Comparison of ENCODE assay signal across 10 mouse cellular contexts in the genomic region with DNA sequence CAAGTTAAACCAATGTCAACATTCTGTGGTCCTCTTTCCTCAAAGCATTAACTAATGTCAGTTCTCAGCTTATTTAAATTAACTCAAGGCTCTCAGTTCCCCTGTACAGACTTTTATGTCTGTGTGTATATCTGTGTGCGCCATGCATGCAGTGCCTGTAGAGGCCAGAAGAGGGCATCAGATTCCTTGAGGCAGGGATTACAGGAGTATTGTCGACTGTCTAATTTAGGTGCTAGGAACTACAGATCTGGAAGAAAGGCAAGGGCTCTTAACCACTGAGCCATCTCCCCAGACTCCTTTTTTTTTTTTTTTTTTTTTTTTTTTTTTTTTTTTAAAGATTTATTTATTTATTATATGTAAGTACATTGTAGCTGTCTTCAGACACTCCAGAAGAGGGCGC.
DNase-seq lines count a peak whose midpoint lies in the region; ATAC-seq and TF ChIP-seq lines count a peak whose summit lies in the region.
"Had no signal": no experiment of that assay in that cellular context is flagged by ENCODE, and none has a peak within 500 bp of the region (broad histone marks: within the 10 kb centered on the region; RNA-seq: fewer than 3 reads in every experiment).

No protein-coding gene starts in this region.

- TF ChIP-seq CTCF in lung, embryonic 14.5 days (IDR thresholded peaks at IDR 0.05; ENCODE audit: low read depth), result peak; percentile 46

- H3K9ac ChIP-seq in lung, embryonic 14.5 days, result no peak overlapping the region
- H3K9ac ChIP-seq in neural tube, embryonic 15.5 days (replicated peaks), result no peak overlapping the region
- H3K9ac ChIP-seq: forebrain, postnatal 0 days had no signal

- no peaks in the 10 kb centered on the region; the same call in 1 of the 2 replicates for H3K36me3 ChIP-seq in lung, embryonic 14.5 days (ENCODE audit: insufficient read depth)
- peaks cover 18% of the 10 kb centered on the region for H3K36me3 ChIP-seq in neural tube, embryonic 15.5 days

- no peak overlapping the region for H3K4me3 ChIP-seq in lung, embryonic 14.5 days (ENCODE audit: low read depth, low read length)
- no peak overlapping the region for H3K4me3 ChIP-seq in neural tube, embryonic 15.5 days (replicated peaks)

- intact Hi-C loops in left cerebral cortex, postnatal 25 days (cut with DNase I), result no loop called here

- peak; percentile 9 to 19 for DNase-seq in cerebellum, postnatal 10 days
- no peak for DNase-seq in cerebellum, adult 11 months
- DNase-seq in lung, embryonic 14.5 days, result peak; percentile 24
- no peak for DNase-seq in lung, postnatal 25 days (ENCODE audit: low spot score)
- DNase-seq in c-Kit-positive CD71-positive TER-119-positive erythroid progenitor cells, embryonic 14.5 days (ENCODE audit: low spot score), result peak; percentile 31
- peak; percentile 28 for DNase-seq in retina, embryonic 14.5 days (ENCODE audit: low spot score)
- no peak for DNase-seq in left cerebral cortex, postnatal 25 days (ENCODE audit: low spot score in 2 of 2)
- DNase-seq: forebrain, postnatal 0 days had no signal

- H3K4me2 ChIP-seq in lung, embryonic 14.5 days, result no peak overlapping the region
- no peak overlapping the region for H3K4me2 ChIP-seq in neural tube, embryonic 15.5 days

- H3K27ac ChIP-seq in lung, embryonic 14.5 days (ENCODE audit: low read depth), result no peak overlapping the region
- H3K27ac ChIP-seq in neural tube, embryonic 15.5 days (replicated peaks), result no peak overlapping the region
- H3K27ac ChIP-seq: macrophage had no signal

- no peaks in the 10 kb centered on the region for H3K4me1 ChIP-seq in lung, embryonic 14.5 days (ENCODE audit: insufficient read depth)
- no peaks in the 10 kb centered on the region for H3K4me1 ChIP-seq in neural tube, embryonic 15.5 days

- H3K27me3 ChIP-seq in lung, embryonic 14.5 days (ENCODE audit: insufficient read depth, low read length), result no peaks in the 10 kb centered on the region
- H3K27me3 ChIP-seq in neural tube, embryonic 15.5 days (replicated peaks), result no peaks in the 10 kb centered on the region

- ATAC-seq in lung, embryonic 14.5 days (ENCODE audit: insufficient read depth), result no peak
- no peak for ATAC-seq in neural tube, embryonic 15.5 days (ENCODE audit: low FRiP score)
- ATAC-seq: forebrain, postnatal 0 days had no signal

- WGBS in lung, embryonic 14.5 days, result 85% methylated on average over 2 of the region's 3 CpGs
- 86% methylated on average over 2 of the region's 3 CpGs for WGBS in neural tube, embryonic 15.5 days

- H3K9me3 ChIP-seq in lung, embryonic 14.5 days (ENCODE audit: low read depth, low read length), result no peaks in the 10 kb centered on the region
- no peaks in the 10 kb centered on the region for H3K9me3 ChIP-seq in neural tube, embryonic 15.5 days (replicated peaks)

Comparison
In these comparisons a context has a peak if more than half of its experiments do, and no peak if none do; other contexts are left out.
1. DNase-seq: peak in cerebellum, postnatal 10 days (2 of 2), lung, embryonic 14.5 days (single experiment), c-Kit-positive CD71-positive TER-119-positive erythroid progenitor cells, embryonic 14.5 days (single experiment) and retina, embryonic 14.5 days (single experiment); none in cerebellum, adult 11 months (single experiment), lung, postnatal 25 days (single experiment) and left cerebral cortex, postnatal 25 days (0 of 2).